Mouse (Mus musculus) CD4-positive, CD25-positive, alpha-beta regulatory T cell, adult 4 months (primary cell): Measurements from ENCODE around the gene Scnm1. TPM values are rescaled to one million over a fixed set of nuclear protein-coding genes. Genes with fewer than 3 reads are reported as not detected.
A peak's percentile ranks its signal among the peaks of the same experiment; 100 is the strongest.

Source experiments
- ATAC-seq: one replicate; pipeline ENCODE4 v1.8.0; 2017
- polyA plus RNA-seq, 2 experiments: library from polyadenylated mRNA; unstranded; fragments of 100-300 nt; shearing (Covaris generic); gene quantifications; one replicate each; pipeline ENCODE4 v1.2.1; 2017

Scnm1 gene
- polyA plus RNA-seq, 2 experiments from 2014 or later = 110 TPM

GRCm38 (mm10) chr3:95106338-95107117 lies 27.3 kb downstream of the Scnm1 start, which contains the start of gene Pip5k1a:
Pip5k1a (minus strand) TSS chr3:95106930.
- ATAC-seq = peak; percentile 84

DNA sequence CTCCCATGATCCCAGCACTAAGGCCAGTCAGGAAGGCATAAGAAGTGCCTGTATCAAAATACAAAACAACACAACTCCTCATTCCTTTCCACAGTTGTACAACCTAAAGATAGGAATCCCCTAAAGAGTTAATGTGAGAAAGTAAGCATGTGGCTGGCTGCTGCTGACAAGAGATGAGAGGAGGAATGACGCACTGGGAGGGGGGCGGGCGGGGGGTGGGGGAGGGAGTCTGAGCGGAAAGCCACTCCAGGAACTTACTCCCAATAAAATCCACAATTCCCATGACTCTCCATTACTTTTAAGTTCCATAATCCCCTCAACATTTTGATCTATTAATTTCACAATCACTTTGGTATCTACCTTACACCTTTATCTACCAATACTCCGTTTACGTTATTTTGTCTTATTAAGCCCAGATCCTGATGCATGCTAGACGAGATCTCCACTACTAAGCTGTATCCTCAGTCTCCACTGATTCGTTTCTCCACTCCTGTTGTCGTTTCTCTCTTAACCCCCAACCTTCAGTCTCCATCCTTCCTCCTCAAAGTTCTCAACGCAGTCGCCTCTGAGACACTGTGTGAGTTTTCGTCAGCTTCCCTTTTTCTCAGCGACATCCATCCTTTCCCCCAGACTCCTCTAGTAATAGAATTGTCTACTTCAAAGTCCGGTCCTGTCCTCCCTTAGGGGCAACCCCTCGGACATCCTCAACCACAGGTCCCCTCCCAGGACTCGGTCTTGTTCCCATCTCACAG lies 28.0 kb downstream of the Scnm1 start:
- ATAC-seq = no peak

GRCm38 (mm10) chr3:95105121-95105520 lies 28.7 kb downstream of the Scnm1 start:
- no peak for ATAC-seq

GRCm38 (mm10) chr3:95100854-95101253 lies 33.0 kb downstream of the Scnm1 start:
- ATAC-seq = peak; percentile 68

DNA sequence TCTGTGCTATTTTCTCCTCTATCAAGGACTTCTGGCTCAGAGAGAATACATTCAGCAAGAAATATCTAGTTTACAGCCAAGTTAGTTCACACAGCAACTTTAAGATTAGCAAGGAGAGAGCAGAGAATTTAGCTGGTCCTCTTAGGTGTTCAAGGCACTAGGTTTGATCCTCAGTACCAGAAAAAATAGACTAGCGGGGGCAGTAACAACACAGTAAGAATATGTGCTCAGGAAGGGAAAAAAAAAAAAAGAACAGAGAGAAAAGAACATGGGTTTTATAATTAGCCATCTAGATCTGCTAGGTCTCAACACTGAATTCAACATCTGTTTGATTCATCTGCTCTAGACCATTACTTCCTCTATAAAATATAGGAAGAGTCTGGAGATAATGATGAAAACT lies 45.7 kb downstream of the Scnm1 start:
- ATAC-seq = no peak

Other genes starting within 250 kb of the Scnm1 start
- gene Psmb4, start 247.1 kb downstream of the Scnm1 start, polyA plus RNA-seq = 100 to 1,000 TPM; 114 to 155 TPM
- gene Selenbp1, start 201.0 kb downstream of the Scnm1 start, polyA plus RNA-seq = 1 to 10 TPM; 4.6 to 5.2 TPM
- gene Rfx5, start 179.9 kb downstream of the Scnm1 start, polyA plus RNA-seq = 10 to 100 TPM in 1 of 2 experiments, 1 to 10 TPM in 1; 9.4 to 10.9 TPM
- gene Pi4kb, start 159.3 kb downstream of the Scnm1 start, polyA plus RNA-seq = 10 to 100 TPM in 1 of 2 experiments, 1 to 10 TPM in 1; 9.4 to 17.1 TPM
- 10 to 100 TPM; 10.9 to 24.0 TPM for gene Zfp687, start 118.6 kb downstream of the Scnm1 start, polyA plus RNA-seq
- 100 to 1,000 TPM; 171 to 277 TPM for gene Psmd4, start 91.4 kb downstream of the Scnm1 start, polyA plus RNA-seq
- 10 to 100 TPM; 13.4 to 14.3 TPM for gene Pip5k1a, start 27.1 kb downstream of the Scnm1 start, polyA plus RNA-seq
- gene Vps72, start 23.0 kb downstream of the Scnm1 start, polyA plus RNA-seq = 10 to 100 TPM; 64.3 to 69.5 TPM
- 1 to 10 TPM; 2.5 TPM for gene Tmod4, start 9.5 kb downstream of the Scnm1 start, polyA plus RNA-seq
- 10 to 100 TPM; 25.4 to 43.9 TPM for gene Lysmd1, start 77 bp upstream of the Scnm1 start, polyA plus RNA-seq
- gene Tnfaip8l2, start 8.3 kb upstream of the Scnm1 start, polyA plus RNA-seq = 100 to 1,000 TPM; 238 to 312 TPM
- under 1 TPM in 1 of 2 experiments, not detected in 1; 0.08 TPM for gene Sema6c, start 26.4 kb upstream of the Scnm1 start, polyA plus RNA-seq
- gene Gabpb2, start 83.9 kb upstream of the Scnm1 start, polyA plus RNA-seq = 10 to 100 TPM; 31.0 to 37.1 TPM
- 100 to 1,000 TPM; 218 to 256 TPM for gene Cdc42se1, start 94.7 kb upstream of the Scnm1 start, polyA plus RNA-seq
- gene Mllt11, start 98.2 kb upstream of the Scnm1 start, polyA plus RNA-seq = 10 to 100 TPM; 19.0 to 24.1 TPM
- 1 to 10 TPM in 1 of 2 experiments, under 1 TPM in 1; 0.65 to 1.1 TPM for gene Gm128, start 107.6 kb upstream of the Scnm1 start, polyA plus RNA-seq
- not detected for gene Bnipl, start 117.2 kb upstream of the Scnm1 start, polyA plus RNA-seq
- gene Mindy1, start 147.3 kb upstream of the Scnm1 start, polyA plus RNA-seq = 10 to 100 TPM; 22.1 to 25.3 TPM
- 10 to 100 TPM in 1 of 2 experiments, 1 to 10 TPM in 1; 6.3 to 10.1 TPM for gene Prune1, start 148.1 kb upstream of the Scnm1 start, polyA plus RNA-seq
- 1 to 10 TPM in 1 of 2 experiments, under 1 TPM in 1; 0.42 to 1.1 TPM for gene Anxa9, start 173.2 kb upstream of the Scnm1 start, polyA plus RNA-seq
- gene Cers2, start 180.8 kb upstream of the Scnm1 start, polyA plus RNA-seq = 100 to 1,000 TPM; 168 to 244 TPM
- 10 to 100 TPM; 20.2 to 26.6 TPM for gene Setdb1, start 223.2 kb upstream of the Scnm1 start, polyA plus RNA-seq